Mouse (Mus musculus) ES-Bruce4 (cell line): ENCODE measurements around the gene U2surp.

Experiments
- CTCF ChIP-seq: IDR thresholded peaks from one replicate; pipeline ENCODE4 v1.8.1; 2011; ENCODE audit warnings: low read depth, low read length
- EP300 ChIP-seq: IDR thresholded peaks from 2 replicates; pipeline ENCODE4 v1.6.1; 2011; ENCODE audit warnings: low read depth, low read length; ENCODE audit not compliant: insufficient read depth
- POLR2A ChIP-seq: IDR thresholded peaks from one replicate; pipeline ENCODE4 v1.8.1; 2011; ENCODE audit warnings: low read length; ENCODE audit not compliant: insufficient read depth

DNA sequence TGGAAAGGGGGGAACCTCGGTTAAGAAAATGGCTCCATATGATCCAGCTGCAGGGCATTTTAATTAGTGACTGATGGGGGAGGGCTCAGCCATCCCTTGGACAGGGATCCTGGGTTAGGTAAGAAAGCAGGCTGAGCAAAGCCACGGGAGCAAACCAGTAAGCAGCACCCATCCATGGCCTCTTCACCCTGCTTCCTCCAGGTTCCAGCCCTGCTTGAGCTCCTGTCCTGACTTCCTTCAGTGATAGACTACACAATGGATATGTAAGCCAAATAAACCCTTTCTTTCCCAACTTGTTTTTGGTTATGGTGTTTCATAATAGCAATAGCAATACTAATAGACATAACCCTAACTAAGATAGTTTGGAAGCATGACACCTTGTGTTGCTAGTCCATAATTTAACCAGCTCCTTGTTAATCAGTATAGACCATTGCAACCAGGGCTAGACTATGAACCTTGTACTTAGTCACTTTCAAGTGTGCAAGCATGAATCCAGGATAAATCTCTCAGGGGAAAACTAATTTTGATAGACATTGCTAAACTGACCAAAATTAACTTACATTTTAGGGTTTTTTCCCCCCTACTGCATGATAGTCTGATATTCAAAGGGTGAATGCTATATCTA lies 27.5 kb upstream of the U2surp start:
- TF ChIP-seq POLR2A (no peak), CTCF (no peak), EP300 (no peak)
